Mouse (Mus musculus) embryonic facial prominence, embryonic 12.5 days (tissue): ENCODE measurements around the gene Krcc1. TPM values are rescaled to one million over a fixed set of nuclear protein-coding genes. Genes with fewer than 3 reads are reported as not detected.

Experiments used
- ATAC-seq: fragments of 200-750 bp; cut with Nextera tagmentation; 2 replicates; pipeline ENCODE4 v1.8.0; 2017; ENCODE audit not compliant: insufficient number of reproducible peaks, insufficient read depth, low FRiP score, low TSS enrichment
- H3K27ac ChIP-seq: fragments of 300-500 bp; sonication (generic); 2 replicates; pipeline ENCODE4 v1.5.1; 2016; ENCODE audit warnings: mild to moderate bottlenecking
- H3K27me3 ChIP-seq: fragments of 300-500 bp; sonication (generic); 2 replicates; pipeline ENCODE4 v1.6.1; 2016; ENCODE audit warnings: mild to moderate bottlenecking, moderate library complexity
- H3K36me3 ChIP-seq: fragments of 300-500 bp; sonication (generic); 2 replicates; pipeline ENCODE4 v1.6.1; 2016; ENCODE audit warnings: mild to moderate bottlenecking
- H3K4me1 ChIP-seq: fragments of 300-500 bp; sonication (generic); 2 replicates; pipeline ENCODE4 v1.6.1; 2016
- H3K4me2 ChIP-seq: fragments of 300-500 bp; sonication (generic); replicated peaks from 2 replicates; pipeline ENCODE4 v1.6.1; 2016; ENCODE audit warnings: mild to moderate bottlenecking, moderate library complexity
- H3K4me3 ChIP-seq: fragments of 300-500 bp; sonication (generic); 2 replicates; pipeline ENCODE4 v1.5.1; 2016; ENCODE audit warnings: mild to moderate bottlenecking
- H3K9ac ChIP-seq: fragments of 300-500 bp; sonication (generic); 2 replicates; pipeline ENCODE4 v1.6.1; 2016; ENCODE audit warnings: mild to moderate bottlenecking, moderate library complexity
- H3K9me3 ChIP-seq: fragments of 300-500 bp; sonication (generic); 2 replicates; pipeline ENCODE4 v1.6.1; 2016; ENCODE audit warnings: mild to moderate bottlenecking, moderate library complexity
- WGBS: fragments of 180-500 bp; shearing (Covaris S2); methylation state at CpG from one replicate; pipeline ENCODE4 v1.1.7; 2016; 5-methylcytosine and 5-hydroxymethylcytosine counted together
- microRNA-seq: library from miRNA; unstranded; fragments of <30 nt; microRNA quantifications from one replicate; pipeline ENCODE4, GENCODE M21; 2017
- polyA plus RNA-seq: library from polyadenylated mRNA; unstranded; fragments of >200 nt; fragmentation: Nextera tagmentation; extraction: Ambion mirVana; gene quantifications from 2 replicates; pipeline ENCODE4 v1.2.1, GENCODE M21; 2016

The Krcc1 gene
- polyA plus RNA-seq, 1 experiment from 2014 or later: 37.3 TPM

DNA sequence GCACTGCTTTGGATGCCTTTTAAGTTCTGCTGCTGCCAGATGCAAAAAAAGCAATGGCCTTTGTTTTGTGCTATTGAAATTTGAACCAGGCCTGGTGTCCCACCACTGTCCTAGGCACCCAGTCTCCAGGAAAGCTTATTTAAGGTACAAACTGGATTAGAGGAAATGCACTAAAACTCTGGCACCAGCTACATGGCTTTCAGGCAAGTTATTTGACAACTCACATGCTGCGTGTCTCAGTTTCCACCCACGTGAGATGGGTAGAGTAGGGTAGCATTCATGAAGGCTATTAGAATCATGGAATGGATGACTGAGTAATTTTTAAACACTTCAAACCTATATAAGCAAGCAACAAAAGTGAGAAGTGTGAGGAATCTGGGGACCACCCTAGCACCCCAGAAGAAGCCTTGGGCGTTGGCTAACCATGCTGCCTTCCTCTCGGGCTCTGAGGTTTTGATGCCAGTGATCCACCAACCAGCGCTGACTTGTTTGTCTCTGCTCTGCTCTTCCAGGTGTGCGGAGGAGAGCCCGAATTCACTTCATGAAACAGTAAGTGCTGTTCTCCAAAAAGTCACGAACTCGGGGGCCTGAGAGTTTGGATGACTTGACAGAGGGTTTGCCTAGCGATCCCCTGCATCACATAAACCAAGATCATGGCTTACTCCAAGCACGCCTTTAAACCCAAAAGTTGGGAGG lies 62.2 kb downstream of the Krcc1 start:
- Histone ChIP-seq H3K4me1 (no peaks in the 10 kb centered on the region), H3K4me2 (no peak overlapping the region), H3K9me3 (no peaks in the 10 kb centered on the region), H3K9ac (no peak overlapping the region), H3K4me3 (no peak overlapping the region), H3K36me3 (no peaks in the 10 kb centered on the region), H3K27ac (no peak overlapping the region), H3K27me3 (no peaks in the 10 kb centered on the region)
- ATAC-seq: no peak
- 90% methylated on average over 11 of the region's 11 CpGs for WGBS

Small RNA genes within 50 kb of the gene (microRNA-seq; reads per million reads assigned to microRNA genes)
- gene Mir8112: 18.5 reads per million, percentile 33 among the genes with 10 or more reads in this experiment

Other genes with a start within 250 kb of the Krcc1 start
- gene Thnsl2, start 127.2 kb upstream of the Krcc1 start, polyA plus RNA-seq: 4.9 and 5.3 TPM in 2 replicates
- gene Fabp1, start 71.8 kb upstream of the Krcc1 start, polyA plus RNA-seq: not detected in 2 replicates
- gene Smyd1, start 50.6 kb downstream of the Krcc1 start, polyA plus RNA-seq: 2.5 and 2.8 TPM in 2 replicates
- 0.14 TPM in 1 of 2 replicates, not detected in the other for gene Cd8b1, start 51.1 kb downstream of the Krcc1 start, polyA plus RNA-seq
- gene Cd8a, start 101.8 kb downstream of the Krcc1 start, polyA plus RNA-seq: not detected in 2 replicates
- gene Rmnd5a, start 169.0 kb downstream of the Krcc1 start, polyA plus RNA-seq: 17.8 and 18.7 TPM in 2 replicates
- gene Rnf103, start 222.2 kb downstream of the Krcc1 start, polyA plus RNA-seq: 20.6 and 22.4 TPM in 2 replicates